Mouse (Mus musculus): ENCODE measurements around the gene Gzmm.

DNA sequence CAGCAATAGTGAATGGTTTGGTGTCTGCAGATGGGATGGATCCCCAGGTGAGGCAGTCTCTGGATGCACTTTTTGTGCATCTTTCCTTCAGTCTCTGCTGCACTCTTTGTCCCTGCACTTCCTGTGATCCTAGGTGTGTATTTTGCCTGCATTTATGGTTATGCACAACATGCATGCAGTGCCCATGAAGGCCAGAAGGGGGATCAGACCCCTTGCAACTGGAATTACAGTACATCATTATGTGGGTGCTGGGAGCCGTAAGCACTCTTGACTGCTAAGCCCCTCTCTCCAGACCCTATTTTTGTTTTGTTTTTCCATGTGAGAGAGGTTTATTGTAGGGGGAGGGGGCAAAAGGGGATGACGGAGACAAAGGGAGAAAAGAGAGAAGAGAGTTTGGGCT, 28.5 kb upstream of the Gzmm start:
- peak; percentile 51; the same call in 1 of the 2 replicates for TF ChIP-seq CTCF (IDR thresholded peaks at IDR 0.05; ENCODE audit: borderline replicate concordance, extremely low read depth, insufficient read depth, insufficient read length)
- no peak for TF ChIP-seq POLR2A (IDR thresholded peaks at IDR 0.05; ENCODE audit: borderline replicate concordance, extremely low read depth, insufficient read depth, insufficient read length, poor library complexity, severe bottlenecking)

Measured in brain, embryonic 14.5 days (tissue).